Mouse (Mus musculus) cortical plate, adult 2 months (tissue): ENCODE measurements at regions not wholly inside any gene's neighbourhood (a gene's known extent, or its start where the extent isn't known, plus 50 kb on each side); places are given as distances from the start of the nearest gene placed in this dataset.

Experiments used
- CTCF ChIP-seq: fragments of 200-500 bp; IDR thresholded peaks from 2 replicates; pipeline ENCODE4 v1.5.1; 2011; ENCODE audit warnings: mild to moderate bottlenecking, control low read depth, low read length; ENCODE audit not compliant: insufficient read depth; ENCODE audit errors: extremely low read depth
- POLR2A ChIP-seq: fragments of 200-500 bp; IDR thresholded peaks from 2 replicates; pipeline ENCODE4 v1.6.1; 2011; ENCODE audit warnings: mild to moderate bottlenecking, low read length, control low read depth; ENCODE audit not compliant: insufficient read depth; ENCODE audit errors: extremely low read depth

DNA sequence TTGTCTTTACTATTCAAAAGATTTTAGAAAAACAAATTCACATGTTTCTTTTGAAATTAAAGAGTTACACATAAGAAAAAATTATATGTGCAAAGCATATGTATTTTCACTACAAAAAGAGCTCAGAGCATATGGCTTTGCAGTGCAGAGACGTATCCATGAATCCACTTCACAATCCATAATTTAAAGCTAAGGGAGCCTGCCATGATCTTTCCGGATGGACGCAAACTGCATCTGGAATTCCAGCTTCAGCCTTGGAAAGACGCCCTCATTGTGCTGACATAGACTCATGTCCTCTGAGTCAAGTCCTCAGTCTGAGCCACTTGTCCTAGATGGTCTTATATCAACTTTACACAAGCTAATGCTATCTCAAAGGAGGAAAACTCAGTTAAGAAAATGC lies 315.6 kb downstream of the Tox3 start:
- no peak for TF ChIP-seq POLR2A
- no peak for TF ChIP-seq CTCF
